Mouse (Mus musculus): Measurements from ENCODE around the gene Pik3c2g.

The Pik3c2g gene

DNA sequence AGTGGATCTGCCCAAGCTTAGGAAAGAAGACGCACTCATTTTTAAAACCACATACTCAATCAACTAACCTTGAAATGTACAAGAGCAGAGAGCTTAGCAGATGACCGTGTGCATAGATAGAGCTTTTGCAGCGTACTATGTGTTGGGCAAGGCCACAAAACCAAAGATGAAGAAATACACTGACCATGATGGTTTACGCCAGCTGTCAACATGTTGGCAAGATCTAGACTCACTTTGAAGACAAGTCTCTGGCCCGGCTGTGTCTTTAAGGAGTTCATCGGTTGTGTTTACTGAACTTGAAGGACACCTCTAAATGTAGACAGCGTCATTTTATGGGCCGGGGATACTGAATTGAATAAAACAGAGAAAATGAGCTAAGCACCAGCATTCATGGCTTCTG lies 254.3 kb downstream of the Pik3c2g start:
- no peak for DNase-seq (ENCODE audit: low spot score)

DNA sequence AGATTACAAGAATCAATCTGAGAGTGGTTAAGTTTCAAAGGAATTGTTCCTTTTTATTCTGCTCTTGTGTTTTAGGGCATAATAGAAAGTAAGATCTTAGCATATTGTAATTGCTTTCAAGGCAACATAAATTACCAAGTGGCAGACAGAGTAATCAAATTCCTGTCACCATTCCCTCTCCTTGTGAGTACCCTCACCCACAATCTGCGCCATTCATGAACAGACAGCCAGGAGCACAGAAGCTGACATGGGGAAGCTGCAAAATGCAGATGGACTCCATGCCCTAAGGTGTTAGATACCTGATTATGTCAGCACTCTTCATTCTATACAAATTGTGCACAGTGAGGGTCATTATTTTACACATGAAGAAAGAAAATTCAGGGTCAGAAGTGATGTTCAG lies 255.6 kb downstream of the Pik3c2g start:
- no peak for DNase-seq (ENCODE audit: low spot score)

DNA sequence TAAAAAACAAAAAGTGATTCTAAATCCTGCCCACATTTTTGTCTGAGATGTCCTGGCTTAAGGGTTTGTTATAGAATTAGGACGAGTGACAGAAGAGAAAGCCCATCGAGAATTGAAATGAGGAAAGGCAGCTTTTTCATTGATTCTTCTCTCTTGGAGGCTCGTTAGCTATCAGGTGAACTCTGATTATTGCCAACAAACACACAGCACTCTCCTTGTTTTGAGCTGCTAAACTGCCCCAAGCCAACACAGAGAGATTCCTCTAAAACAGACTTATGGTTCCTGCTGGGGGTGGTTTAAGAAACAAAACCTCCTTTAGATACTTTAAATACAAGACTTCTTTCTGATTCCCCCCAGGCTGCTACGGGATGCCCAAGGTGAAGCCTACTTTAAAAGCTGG lies 256.5 kb downstream of the Pik3c2g start:
- no peak for DNase-seq (ENCODE audit: low spot score)

DNA sequence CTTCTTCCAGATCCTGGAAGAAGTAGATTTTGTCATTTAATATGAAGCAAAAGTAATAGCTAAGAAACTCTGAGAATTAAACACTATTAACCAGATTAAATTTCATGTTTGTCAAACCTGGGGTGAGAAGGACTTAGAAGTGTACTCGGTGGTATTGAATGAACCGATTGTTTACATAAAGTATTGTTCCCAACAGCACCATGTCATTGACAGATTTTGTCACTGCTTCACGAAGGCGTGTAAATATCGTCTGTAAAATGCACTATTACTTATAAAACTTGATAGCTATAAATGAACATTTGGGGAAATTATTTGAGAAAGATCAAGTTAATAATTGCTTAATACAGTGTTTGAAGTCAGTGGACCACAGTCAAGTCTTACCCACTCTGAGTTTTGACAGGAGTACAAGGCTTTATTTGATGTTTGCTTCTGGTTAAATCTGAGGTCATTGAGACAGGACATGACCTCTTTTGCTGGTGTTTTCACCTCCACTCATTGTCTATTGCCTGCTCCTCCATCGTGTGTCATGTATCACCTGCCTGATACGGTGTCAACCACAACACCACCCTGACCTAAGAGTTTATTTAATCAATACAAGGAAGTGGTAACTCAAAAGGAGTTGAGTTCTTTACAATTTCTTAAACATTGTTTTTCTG lies 260.0 kb downstream of the Pik3c2g start:
- no peak for DNase-seq (ENCODE audit: low spot score)

DNA sequence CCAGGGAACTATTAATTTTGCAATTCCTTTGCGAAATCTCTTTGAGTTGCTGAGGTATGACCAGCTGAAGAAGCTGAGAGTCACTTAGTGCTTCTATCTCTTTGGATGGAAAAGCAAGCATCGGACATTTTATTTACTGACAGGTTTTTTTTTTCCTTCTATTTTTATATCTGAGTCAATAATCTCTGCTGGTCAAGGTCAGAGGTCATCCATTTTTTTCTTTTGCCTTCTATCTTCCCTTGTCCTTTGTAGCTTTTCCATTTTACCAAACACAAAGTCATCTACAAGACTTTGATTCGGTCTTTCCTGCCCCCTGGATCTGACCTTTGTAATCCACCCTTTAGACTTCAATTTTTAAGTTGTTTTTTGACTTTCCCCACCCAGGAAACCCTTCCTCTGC lies 262.9 kb downstream of the Pik3c2g start:
- no peak for DNase-seq (ENCODE audit: low spot score)

DNA sequence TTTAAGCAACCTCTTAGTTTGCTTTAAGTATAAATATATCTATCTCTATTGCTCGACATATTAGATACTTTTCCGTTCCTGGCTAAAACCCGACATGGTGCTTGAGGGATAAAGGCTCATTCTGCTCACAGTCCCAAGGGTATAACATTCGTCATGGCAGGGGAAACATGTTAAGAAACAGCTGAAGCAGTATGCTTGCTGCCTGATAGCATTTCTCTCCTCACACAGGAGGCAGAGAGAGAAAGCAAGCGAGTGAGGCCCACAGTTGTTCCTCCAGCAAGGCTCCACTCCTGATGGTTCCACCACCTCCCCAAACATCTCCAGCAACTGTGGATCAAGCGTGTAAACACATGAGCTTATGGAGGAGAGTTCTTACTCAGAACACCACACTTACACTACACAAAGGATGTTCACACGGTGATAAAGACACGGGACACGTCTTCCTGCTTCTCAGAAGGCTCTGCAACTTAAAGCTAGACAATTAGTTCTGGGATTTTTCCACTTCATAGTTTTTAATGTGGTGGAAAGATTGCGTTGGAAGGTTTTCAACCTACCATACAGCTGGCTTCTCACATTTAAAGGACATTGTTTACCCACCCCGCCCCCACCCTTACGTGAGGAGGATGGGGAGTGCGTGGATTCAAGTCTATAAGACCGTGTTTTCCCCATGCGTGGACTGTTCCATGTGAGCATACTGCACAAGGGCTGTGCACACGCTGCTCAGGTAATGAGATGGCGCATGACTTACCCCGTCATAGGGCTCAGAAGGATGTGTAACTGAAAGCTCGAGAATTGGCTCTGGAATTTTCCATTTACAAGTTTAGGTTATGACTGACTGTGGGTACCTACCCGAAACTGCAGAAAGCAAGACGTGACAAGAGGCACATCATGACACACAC lies 264.9 kb downstream of the Pik3c2g start:
- no peak for DNase-seq (ENCODE audit: low spot score)

DNA sequence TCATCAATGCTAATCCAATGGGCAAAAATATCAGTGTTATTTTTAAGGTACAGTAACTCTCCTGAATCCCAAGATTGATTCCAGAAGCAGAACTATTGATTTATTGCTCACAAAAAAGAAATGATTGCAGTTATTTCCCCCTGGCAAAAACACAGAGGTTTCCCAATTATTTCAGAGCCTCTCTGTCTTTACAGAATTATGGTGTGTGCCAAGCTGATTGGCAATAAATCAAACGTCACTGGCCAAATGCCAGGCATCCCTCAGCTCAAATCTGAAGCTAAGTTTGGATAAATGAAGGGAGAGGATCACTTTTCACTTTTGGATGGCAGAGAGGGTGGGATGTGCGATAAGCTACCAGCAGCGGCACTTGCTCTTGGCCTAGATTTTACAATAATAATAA lies 265.8 kb downstream of the Pik3c2g start:
- no peak for DNase-seq (ENCODE audit: low spot score)

DNA sequence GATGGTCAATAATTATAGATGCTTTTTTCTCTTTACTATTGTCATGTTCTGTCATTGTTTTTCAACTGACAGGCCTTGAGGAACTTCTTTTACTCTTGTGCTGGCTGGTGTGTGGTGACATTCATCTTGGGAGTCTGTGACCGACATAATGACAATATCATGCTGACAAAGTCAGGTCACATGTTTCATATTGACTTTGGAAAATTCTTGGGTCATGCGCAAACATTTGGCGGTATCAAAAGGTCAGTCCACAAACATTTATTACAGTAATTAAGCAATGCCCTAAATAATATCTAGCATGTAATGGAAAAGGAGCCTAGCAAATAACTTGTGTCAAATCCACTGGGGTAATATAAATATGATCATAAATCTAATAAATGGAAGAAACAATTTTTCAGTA lies 273.1 kb downstream of the Pik3c2g start:
- DNase-seq (ENCODE audit: low spot score), result no peak

DNA sequence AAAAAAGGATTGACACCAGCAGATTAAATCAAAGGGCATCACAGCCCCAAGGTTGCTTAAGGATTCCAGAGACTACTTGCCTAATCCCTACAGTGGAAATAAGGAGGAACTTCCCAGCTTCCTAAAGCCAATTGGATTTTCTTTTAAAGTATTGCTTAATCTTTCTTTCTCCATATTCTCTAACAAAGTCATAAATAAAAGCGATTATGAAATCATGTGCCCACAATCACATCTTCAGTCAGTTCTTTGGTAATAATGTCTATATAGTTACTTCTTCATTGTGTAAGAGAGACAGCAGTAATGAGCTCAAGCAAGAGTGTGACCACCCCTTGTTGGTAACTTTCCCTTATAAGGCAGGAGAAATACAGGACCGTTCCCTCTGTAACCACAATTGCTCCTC lies 274.5 kb downstream of the Pik3c2g start:
- DNase-seq (ENCODE audit: low spot score), result no peak

DNA sequence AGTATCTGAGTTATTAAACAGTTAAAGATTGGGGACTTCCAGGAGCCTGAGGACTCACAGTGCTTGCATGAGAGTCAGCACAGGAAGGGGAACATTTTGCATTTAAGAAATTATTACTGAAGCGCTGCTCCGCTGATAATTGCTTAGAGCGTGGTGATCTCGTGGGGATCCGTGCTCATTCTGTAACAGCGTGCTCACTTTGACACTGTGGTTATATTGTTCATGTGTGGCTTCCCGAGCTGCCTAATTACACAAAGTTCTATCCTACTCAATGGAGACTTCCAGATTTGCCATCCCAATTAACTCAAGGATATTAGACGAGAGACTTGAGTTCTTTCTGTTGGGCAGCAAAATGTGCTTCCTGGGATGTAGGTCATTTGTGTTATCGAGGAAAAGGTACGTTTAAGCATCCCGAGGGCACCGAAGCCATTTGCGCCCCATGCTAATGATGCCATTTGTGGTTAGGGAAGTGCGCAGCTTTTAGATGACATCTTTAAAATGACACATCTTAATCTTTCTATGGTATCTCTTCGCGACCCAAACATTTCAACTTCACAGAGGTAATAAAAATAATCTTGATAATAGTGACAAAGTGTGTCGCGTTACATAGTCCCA lies 278.1 kb downstream of the Pik3c2g start:
- no peak for DNase-seq (ENCODE audit: low spot score)

DNA sequence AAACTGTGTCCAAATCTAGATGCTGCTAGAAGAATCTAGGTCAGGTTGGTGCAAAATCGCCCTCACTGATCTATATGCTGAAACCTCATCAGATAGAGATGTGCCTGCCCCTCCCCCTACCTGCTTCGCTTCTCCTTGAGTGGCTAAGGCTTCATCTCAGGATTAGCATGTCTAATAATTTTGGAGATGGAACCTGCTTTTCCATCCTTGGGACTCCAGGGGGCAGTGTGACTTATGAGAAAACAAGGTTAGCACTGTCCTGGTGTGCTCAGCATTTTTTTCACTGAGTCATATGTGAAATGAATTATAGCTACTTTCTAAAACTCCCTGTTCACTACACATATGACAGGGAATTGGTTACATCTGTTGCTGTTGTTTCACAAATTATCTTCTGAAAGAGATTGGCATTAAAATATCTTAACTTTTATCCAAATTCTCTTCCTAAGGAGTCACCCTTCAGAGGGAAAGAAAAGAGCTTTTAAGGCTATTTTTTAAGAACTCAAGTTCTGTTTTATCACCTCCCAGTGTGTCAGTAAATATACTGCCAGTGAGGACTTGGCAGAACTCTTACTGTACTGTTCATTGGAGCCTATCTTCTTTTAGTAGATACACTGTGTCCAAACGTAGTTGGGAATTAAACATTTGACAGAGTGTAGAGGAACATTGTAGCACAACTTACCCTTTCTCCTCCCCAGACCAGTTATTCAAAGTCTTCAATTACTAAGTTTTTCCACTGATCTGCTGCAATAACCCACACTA lies 287.6 kb downstream of the Pik3c2g start:
- peak; percentile 6 for DNase-seq (ENCODE audit: low spot score)

DNA sequence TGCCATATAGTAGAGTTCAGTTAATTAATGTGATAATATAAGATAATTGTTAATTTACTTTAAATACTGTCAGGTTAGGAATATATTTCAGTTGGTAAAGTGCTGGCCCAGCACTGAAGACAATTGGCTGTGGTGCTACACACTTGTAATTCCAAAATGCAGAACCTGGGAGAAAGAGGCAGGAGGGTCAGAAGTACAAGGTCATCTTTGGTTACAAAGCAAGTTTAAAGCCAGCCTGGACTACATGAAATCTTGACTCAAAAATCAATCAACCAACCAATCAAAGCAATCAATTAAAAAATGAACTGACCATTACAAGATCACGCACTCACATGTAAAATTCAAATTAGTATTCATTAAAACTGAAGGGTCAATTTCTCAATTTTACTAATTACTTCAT lies 289.7 kb downstream of the Pik3c2g start:
- DNase-seq (ENCODE audit: low spot score), result no peak

DNA sequence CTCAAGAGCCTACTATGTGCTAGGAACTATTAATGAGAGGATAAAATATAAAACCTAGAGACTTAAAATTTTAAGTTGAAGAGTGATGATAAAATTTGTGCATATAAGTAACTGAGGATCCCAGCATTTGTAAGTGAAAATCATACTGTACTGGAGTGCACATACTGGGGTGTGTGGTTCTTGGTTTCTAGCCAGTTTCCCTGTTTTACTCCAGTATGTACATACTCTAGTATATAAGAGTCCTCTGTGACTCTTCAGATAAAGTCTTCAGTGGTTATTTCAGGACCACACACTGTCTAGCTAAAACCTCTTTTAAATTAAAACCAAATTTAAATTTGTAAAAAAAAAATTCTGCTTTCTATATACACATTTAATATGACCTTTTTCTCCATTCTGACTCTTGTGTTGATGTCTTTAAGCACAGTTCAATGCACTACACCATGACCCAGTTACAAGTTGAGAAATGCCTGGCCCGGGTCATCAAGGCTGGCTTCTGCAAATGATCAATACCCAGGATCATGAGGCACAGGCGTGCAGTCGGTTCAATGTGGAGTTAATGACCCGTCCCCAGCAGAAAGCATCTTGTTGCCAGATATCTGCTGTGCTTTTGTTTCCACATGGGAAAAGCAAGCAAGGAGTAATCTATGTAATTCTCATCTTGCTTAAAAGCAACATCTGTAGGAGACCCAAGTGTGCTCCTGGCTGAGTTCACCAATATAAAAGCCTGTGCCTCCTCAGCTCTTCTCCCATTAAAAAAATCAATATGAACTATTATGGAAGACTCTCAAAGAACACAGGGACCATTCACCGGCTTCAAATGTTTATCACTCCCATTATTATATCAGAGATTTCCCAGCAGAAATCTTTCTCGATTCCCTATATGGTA lies 290.7 kb downstream of the Pik3c2g start:
- DNase-seq (ENCODE audit: low spot score), result no peak

DNA sequence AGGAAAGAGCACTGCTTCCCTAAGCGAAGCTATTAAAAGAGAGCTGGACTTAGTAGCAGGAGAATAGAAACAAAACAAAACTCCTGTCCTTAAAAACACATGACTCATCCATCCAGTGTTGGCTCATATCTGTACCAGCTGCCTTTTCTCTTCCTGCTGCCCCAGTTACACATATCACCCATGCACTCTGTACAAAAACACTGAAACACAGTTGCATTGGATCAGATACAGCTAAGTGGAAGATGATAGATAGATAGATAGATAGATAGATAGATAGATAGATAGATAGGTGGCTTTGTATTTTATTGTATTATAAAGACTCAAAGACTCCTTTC lies 291.3 kb downstream of the Pik3c2g start:
- no peak for DNase-seq (ENCODE audit: low spot score)

DNA sequence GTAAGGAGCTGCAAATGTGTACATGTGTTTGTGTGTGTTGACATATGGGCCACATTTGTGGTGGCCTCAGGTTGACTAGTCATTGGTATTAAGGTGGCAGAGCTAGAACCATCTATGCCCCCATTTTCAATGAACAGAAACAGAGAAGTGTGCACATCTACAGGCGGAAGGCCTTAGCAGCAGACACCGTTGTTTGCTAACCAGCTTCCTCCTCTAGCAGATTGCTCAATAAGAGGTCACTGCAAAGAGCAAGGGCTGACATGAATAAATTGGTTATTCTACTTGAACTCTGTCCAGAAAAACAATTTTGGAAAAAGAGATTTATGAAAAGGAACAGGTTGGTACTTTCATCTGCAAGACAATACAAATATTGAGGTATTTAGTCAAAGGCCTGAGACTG lies 295.1 kb downstream of the Pik3c2g start:
- DNase-seq (ENCODE audit: low spot score), result no peak

DNA sequence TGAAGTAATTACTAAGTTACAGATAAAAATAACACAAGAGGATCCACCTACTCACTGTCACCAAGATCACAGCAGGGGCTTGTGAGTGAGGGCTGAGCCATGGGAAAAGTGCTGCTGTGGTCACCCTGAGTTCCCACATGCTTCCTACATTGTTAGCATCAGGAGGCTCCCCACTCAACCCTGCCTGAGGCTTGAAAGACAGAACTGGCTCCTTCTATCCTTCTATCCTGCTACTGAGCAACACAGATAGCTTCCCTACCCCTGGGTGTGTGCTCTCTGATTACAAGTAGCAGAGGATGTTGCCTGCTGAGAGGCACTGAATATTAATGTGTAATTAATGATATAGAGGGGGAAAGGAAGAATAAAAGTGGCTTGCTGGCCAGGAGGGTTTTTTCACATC lies 300.2 kb downstream of the Pik3c2g start:
- DNase-seq (ENCODE audit: low spot score), result no peak

DNA sequence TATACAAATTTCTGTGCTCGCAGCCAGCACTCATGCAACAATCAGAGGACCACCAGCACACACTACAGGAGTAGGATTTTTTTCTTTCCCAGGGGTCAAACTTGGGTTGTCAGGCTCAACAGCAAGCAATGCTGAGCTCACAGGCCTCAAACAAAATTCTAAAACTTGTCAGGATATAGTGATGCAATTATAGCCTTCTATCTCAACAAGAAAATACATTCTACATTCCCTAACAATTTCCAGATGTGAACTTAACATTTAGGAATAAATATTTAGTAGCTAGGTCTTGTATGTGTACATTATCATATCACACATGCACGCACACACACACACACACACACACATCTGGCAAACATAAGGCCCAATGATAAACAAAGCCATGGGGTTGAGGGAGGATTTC lies 308.6 kb downstream of the Pik3c2g start:
- DNase-seq (ENCODE audit: low spot score), result peak; percentile 31

DNA sequence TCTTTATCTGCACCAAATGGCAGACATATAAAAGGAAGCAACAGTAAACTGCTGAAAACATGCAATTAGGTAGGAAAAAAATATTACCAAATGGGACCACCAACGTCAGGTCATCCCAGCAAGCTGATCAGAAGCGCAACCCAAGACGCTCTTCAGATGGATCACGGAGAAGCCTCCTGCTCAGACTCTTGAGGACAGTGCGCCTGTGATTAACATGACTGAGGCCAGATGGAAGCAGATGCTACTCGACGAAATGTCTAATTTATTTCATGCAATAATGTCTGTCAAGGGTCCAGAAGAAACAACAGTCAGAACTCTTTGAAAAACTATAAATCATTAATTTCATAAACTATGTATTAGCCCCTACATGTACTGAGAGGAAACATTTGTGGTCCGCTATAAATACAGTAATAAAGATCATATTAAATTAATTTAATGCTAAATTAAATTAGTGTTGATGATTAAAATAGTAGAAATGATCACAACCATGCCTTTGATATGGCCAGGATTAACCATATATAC lies 312.7 kb downstream of the Pik3c2g start:
- no peak for DNase-seq (ENCODE audit: low spot score)

DNA sequence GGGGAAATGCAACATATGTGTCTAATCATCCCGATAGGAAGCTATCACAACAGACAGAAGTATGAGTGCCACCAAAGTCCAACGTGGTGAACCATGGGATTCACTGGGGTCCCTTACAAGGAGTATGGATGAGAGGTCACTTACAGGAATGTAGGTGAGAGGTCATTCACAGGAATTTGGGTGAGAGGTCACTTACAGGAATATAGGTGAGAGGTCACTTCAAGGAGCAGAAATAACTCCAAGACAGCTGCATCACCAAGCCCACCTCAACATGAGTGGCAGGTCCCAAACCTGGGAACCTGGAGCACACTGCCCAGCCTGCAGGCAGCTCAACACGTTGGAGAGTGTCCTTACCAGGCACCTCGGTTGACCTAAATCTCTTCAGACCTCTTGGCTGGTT lies 314.8 kb downstream of the Pik3c2g start:
- DNase-seq (ENCODE audit: low spot score), result no peak

DNA sequence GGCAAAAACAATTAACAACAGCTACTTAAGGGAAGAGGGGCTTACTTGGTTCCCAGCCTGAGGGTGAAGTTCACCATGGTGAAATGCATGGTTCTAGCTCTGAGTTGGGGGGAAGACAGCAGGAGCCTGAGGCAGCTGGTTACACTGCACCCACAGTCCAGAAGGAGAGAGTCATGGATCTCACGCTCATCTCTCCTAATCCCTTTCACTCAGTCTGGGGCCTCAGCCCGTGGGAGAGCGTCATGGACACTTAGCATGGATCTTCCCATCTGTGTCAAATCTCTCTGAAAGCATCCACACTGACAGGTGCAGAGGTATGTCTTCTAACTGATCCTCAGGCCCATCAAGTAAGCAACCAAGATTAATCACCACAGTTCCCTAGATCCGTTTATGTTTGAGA lies 320.1 kb downstream of the Pik3c2g start:
- DNase-seq (ENCODE audit: low spot score), result no peak

DNA sequence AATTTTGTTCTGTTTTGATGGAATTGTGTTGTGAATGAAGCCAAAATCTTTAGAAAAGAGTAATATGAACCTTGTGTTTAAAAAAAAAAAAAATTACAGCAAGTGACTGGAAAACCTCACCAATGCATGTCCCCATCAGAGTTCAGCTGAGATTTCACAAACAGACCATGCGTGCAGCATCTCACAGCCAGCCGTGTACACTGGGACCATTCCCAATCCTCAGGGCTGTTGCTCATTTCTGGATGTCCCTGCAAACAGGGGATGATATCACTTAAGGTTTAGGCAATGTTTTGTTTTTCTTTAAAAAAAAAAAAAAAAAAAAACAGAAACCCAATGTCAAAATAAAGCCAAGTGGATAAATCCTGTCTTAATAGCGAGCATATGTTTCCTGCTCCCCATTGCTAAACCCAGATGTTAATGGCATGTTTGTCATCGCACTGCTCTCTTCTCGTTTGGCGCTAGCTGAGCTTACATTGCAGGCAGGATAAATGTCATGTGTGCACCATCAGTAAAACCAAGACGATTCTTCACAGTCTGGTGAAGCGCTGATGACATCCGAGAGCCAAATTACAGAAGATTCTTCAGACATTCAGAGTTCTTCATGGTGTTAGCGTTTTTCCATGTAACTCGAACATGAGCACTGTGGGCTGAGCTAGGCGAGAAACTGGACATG lies 322.1 kb downstream of the Pik3c2g start:
- no peak for DNase-seq (ENCODE audit: low spot score)
